Mouse (Mus musculus): ENCODE measurements around the gene Zfp952.
A peak's percentile ranks its signal among the peaks of the same experiment; 100 is the strongest.

The Zfp952 gene

GRCm38 (mm10) chr17:32992699-32993474 is at the start of gene Zfp952:
Gene Zfp952, plus strand, starts transcription at chr17:32993129.
- DNase-seq (ENCODE audit: low spot score in 2 of 2) = peak; percentile 67 to 74

- no peak for DNase-seq (ENCODE audit: low spot score in 2 of 2)
Observed at GRCm38 (mm10) chr17:32943661-32944060, 49.3 kb upstream of the Zfp952 start.

- DNase-seq (ENCODE audit: low spot score in 2 of 2) = no peak
Observed at GRCm38 (mm10) chr17:32944402-32945035, 48.4 kb upstream of the Zfp952 start.

- no peak for DNase-seq (ENCODE audit: low spot score in 2 of 2)
Observed at GRCm38 (mm10) chr17:32946716-32947115, 46.2 kb upstream of the Zfp952 start.

- DNase-seq (ENCODE audit: low spot score in 2 of 2) = peak; percentile 93 to 95
Observed at GRCm38 (mm10) chr17:32947215-32947914, 45.6 kb upstream of the Zfp952 start, which contains the start of gene Cyp4f13. Gene Cyp4f13, minus strand, starts transcription at chr17:32947402.

- no peak for DNase-seq (ENCODE audit: low spot score in 2 of 2)
Observed at GRCm38 (mm10) chr17:32950136-32950535, 42.8 kb upstream of the Zfp952 start.

GRCm38 (mm10) chr17:32951006-32951405 is 41.9 kb upstream of the Zfp952 start:
- DNase-seq (ENCODE audit: low spot score in 2 of 2) = no peak

GRCm38 (mm10) chr17:32951441-32951840 is 41.5 kb upstream of the Zfp952 start:
- peak; percentile 70 to 90 for DNase-seq (ENCODE audit: low spot score in 2 of 2)

- DNase-seq (ENCODE audit: low spot score in 2 of 2) = peak in 1 of 2 experiments; percentile 61
Observed at GRCm38 (mm10) chr17:32965253-32965622, 27.7 kb upstream of the Zfp952 start.

- peak; percentile 83 to 89 for DNase-seq (ENCODE audit: low spot score in 2 of 2)
Observed at GRCm38 (mm10) chr17:32965623-32966290, 27.2 kb upstream of the Zfp952 start, which contains the start of gene Zfp472. Gene Zfp472, plus strand, starts transcription at chr17:32965814.

- no peak for DNase-seq (ENCODE audit: low spot score in 2 of 2)
Observed at GRCm38 (mm10) chr17:32981361-32981760, 11.6 kb upstream of the Zfp952 start.

- no peak for DNase-seq (ENCODE audit: low spot score in 2 of 2)
Observed at GRCm38 (mm10) chr17:32986301-32986700, 6.6 kb upstream of the Zfp952 start.

- peak in 1 of 2 experiments; percentile 68 for DNase-seq (ENCODE audit: low spot score in 2 of 2)
Observed at GRCm38 (mm10) chr17:32991965-32992698, 797 bp upstream of the Zfp952 start.

- DNase-seq (ENCODE audit: low spot score in 2 of 2) = no peak
Observed at GRCm38 (mm10) chr17:32998492-32998891, 5.6 kb downstream of the Zfp952 start.

GRCm38 (mm10) chr17:33008337-33008736 is 15.4 kb downstream of the Zfp952 start:
- DNase-seq (ENCODE audit: low spot score in 2 of 2) = no peak

GRCm38 (mm10) chr17:33020434-33020833 is 27.5 kb downstream of the Zfp952 start:
- DNase-seq (ENCODE audit: low spot score in 2 of 2) = peak in 1 of 2 experiments; percentile 35

- DNase-seq (ENCODE audit: low spot score in 2 of 2) = no peak
Observed at GRCm38 (mm10) chr17:33032376-33032775, 39.4 kb downstream of the Zfp952 start.

GRCm38 (mm10) chr17:33032900-33033891 is 40.3 kb downstream of the Zfp952 start, which contains the start of gene Zfp763:
Gene Zfp763, minus strand, starts transcription at chr17:33033402.
- DNase-seq (ENCODE audit: low spot score in 2 of 2) = peak; percentile 71 to 77
